22 mouse cellular contexts compared by ENCODE assay signal in genomic region chr2:77186912-77187311, GRCm38 (mm10).
"Had no signal": no experiment of that assay in that cellular context is flagged by ENCODE, and none has a peak within 500 bp of the region (broad histone marks: within the 10 kb centered on the region; RNA-seq: fewer than 3 reads in every experiment).

No protein-coding gene starts in this region.

- H3K27ac ChIP-seq: heart, embryonic 10.5 days; hindbrain, embryonic 13.5 days; hindbrain, embryonic 15.5 days; hindbrain, postnatal 0 days; kidney, embryonic 15.5 days; kidney, postnatal 0 days; limb, embryonic 13.5 days; limb, embryonic 15.5 days had no signal

- DNase-seq: gastrocnemius, postnatal 14 days; gastrocnemius, postnatal 36 days; heart, adult 18-20 months; heart, postnatal 10 days; heart, postnatal 36 days; kidney, adult 11 months; kidney, adult 2 months; kidney, adult 9 months; kidney, postnatal 14 days; kidney, postnatal 36 days; layer of hippocampus, adult 9-11 months; layer of hippocampus, postnatal 36 days; left cerebral cortex, postnatal 4 days had no signal

- H3K4me1 ChIP-seq: hindbrain, embryonic 15.5 days; kidney, embryonic 15.5 days; limb, embryonic 13.5 days; limb, embryonic 15.5 days had no signal

- H3K27me3 ChIP-seq: heart, embryonic 12.5 days; hindbrain, embryonic 13.5 days; hindbrain, embryonic 15.5 days; kidney, embryonic 15.5 days; limb, embryonic 13.5 days; limb, embryonic 15.5 days had no signal

- H3K4me3 ChIP-seq: heart, embryonic 10.5 days; heart, embryonic 12.5 days; hindbrain, embryonic 13.5 days; hindbrain, embryonic 15.5 days; kidney, embryonic 15.5 days; limb, embryonic 13.5 days; limb, embryonic 15.5 days had no signal
